Mouse (Mus musculus) heart, adult 2 months (tissue): ENCODE measurements around the gene Ehd2.

ENCODE experiments used
- CTCF ChIP-seq: fragments of 200-600 bp; IDR thresholded peaks from 2 replicates; pipeline ENCODE4 v1.8.1; 2022; ENCODE audit warnings: antibody characterized with exemption, mild to moderate bottlenecking, moderate library complexity
- EP300 ChIP-seq: fragments of 200-500 bp; IDR thresholded peaks from 2 replicates; pipeline ENCODE4 v1.6.1; 2011; ENCODE audit warnings: low read depth, low read length, control low read depth; ENCODE audit not compliant: insufficient read depth

DNA sequence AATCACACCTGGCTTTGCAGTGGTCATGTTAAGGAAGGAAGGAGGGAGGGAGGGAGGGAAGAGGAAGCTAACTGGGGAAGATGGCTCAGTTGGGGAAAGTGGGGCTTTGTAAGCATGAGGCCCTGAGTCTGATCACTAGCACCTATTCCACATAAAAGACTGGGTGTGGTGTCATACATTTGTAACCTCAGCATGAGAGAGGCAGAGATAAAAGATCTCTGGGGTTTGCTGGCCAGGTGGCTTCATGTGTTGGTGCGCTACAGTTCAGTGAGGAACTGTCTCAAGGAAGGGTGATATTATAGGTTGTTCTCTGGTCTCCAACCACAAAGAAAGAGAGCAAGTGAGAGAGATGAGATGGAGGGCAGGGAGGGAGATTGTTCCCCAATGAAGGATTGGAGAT, 34.3 kb upstream of the Ehd2 start:
- TF ChIP-seq EP300 (no peak), CTCF (no peak)
